Mouse (Mus musculus): Measurements from ENCODE around the gene Art3. TPM values are rescaled to one million over a fixed set of nuclear protein-coding genes. Genes with fewer than 3 reads are reported as not detected.
A peak's percentile ranks its signal among the peaks of the same experiment; 100 is the strongest.

Gene Art3
- polyA plus RNA-seq, 1 experiment from 2014 or later = 2.3 TPM

- 58% methylated on average over 6 of the region's 6 CpGs for WGBS
- H3K4me2 ChIP-seq = no peak overlapping the region
- H3K27me3 ChIP-seq = peaks cover 17% of the 10 kb centered on the region
- no peaks in the 10 kb centered on the region for H3K4me1 ChIP-seq
- H3K27ac ChIP-seq = no peak overlapping the region
- no peaks in the 10 kb centered on the region for H3K9me3 ChIP-seq (replicated peaks)
- no peak overlapping the region for H3K9ac ChIP-seq
- no peak for ATAC-seq
- no peak overlapping the region for H3K4me3 ChIP-seq
- no peaks in the 10 kb centered on the region for H3K36me3 ChIP-seq (ENCODE audit: poor library complexity, severe bottlenecking)
Observed at GRCm38 (mm10) chr5:92386643-92387042, 55.0 kb downstream of the Art3 start.

GRCm38 (mm10) chr5:92387433-92387832 is 55.8 kb downstream of the Art3 start:
- Histone ChIP-seq H3K27me3 (peaks cover 25% of the 10 kb centered on the region), H3K27ac (no peak overlapping the region), H3K4me1 (no peaks in the 10 kb centered on the region), H3K9me3 (replicated peaks) (no peaks in the 10 kb centered on the region), H3K4me3 (no peak overlapping the region), H3K9ac (no peak overlapping the region), H3K36me3 (ENCODE audit: poor library complexity, severe bottlenecking) (no peaks in the 10 kb centered on the region), H3K4me2 (no peak overlapping the region)
- ATAC-seq = no peak
- WGBS = 80% methylated on average over 11 of the region's 11 CpGs

GRCm38 (mm10) chr5:92389977-92390376 is 58.4 kb downstream of the Art3 start:
- no peak for ATAC-seq
- peaks cover 42% of the 10 kb centered on the region for H3K27me3 ChIP-seq
- H3K4me1 ChIP-seq = no peaks in the 10 kb centered on the region
- H3K4me3 ChIP-seq = no peak overlapping the region
- no peaks in the 10 kb centered on the region for H3K36me3 ChIP-seq (ENCODE audit: poor library complexity, severe bottlenecking)
- no peak overlapping the region for H3K27ac ChIP-seq
- H3K4me2 ChIP-seq = no peak overlapping the region
- H3K9me3 ChIP-seq (replicated peaks) = no peaks in the 10 kb centered on the region
- WGBS = 65% methylated on average over 2 of the region's 2 CpGs
- no peak overlapping the region for H3K9ac ChIP-seq

GRCm38 (mm10) chr5:92390615-92391014 is 59.0 kb downstream of the Art3 start:
- H3K36me3 ChIP-seq (ENCODE audit: poor library complexity, severe bottlenecking) = no peaks in the 10 kb centered on the region
- peaks cover 42% of the 10 kb centered on the region for H3K27me3 ChIP-seq
- H3K27ac ChIP-seq = no peak overlapping the region
- 79% methylated on average over 8 of the region's 8 CpGs for WGBS
- no peak overlapping the region for H3K4me2 ChIP-seq
- H3K4me1 ChIP-seq = no peaks in the 10 kb centered on the region
- ATAC-seq = no peak
- H3K9me3 ChIP-seq (replicated peaks) = no peaks in the 10 kb centered on the region
- H3K4me3 ChIP-seq = no peak overlapping the region
- no peak overlapping the region for H3K9ac ChIP-seq

GRCm38 (mm10) chr5:92392542-92392941 is 60.9 kb downstream of the Art3 start:
- no peak for ATAC-seq
- H3K4me2 ChIP-seq = peak overlapping the region; percentile 41
- H3K4me1 ChIP-seq = no peaks in the 10 kb centered on the region
- peak overlapping the region; percentile 13 for H3K4me3 ChIP-seq
- no peaks in the 10 kb centered on the region for H3K36me3 ChIP-seq (ENCODE audit: poor library complexity, severe bottlenecking)
- no peak overlapping the region for H3K9ac ChIP-seq
- H3K9me3 ChIP-seq (replicated peaks) = no peaks in the 10 kb centered on the region
- H3K27ac ChIP-seq = no peak overlapping the region
- 53% methylated on average over 18 of the region's 18 CpGs for WGBS
- H3K27me3 ChIP-seq = peaks cover 42% of the 10 kb centered on the region

- H3K4me2 ChIP-seq = no peak overlapping the region
- H3K36me3 ChIP-seq (ENCODE audit: poor library complexity, severe bottlenecking) = no peaks in the 10 kb centered on the region
- H3K4me3 ChIP-seq = no peak overlapping the region
- H3K9ac ChIP-seq = no peak overlapping the region
- no peaks in the 10 kb centered on the region for H3K4me1 ChIP-seq
- no peak for ATAC-seq
- H3K9me3 ChIP-seq (replicated peaks) = no peaks in the 10 kb centered on the region
- H3K27ac ChIP-seq = no peak overlapping the region
- H3K27me3 ChIP-seq = peaks cover 42% of the 10 kb centered on the region
- 58% methylated on average over 10 of the region's 10 CpGs for WGBS
Observed at GRCm38 (mm10) chr5:92393863-92394262, 62.2 kb downstream of the Art3 start.

- no peaks in the 10 kb centered on the region for H3K9me3 ChIP-seq (replicated peaks)
- no peaks in the 10 kb centered on the region for H3K36me3 ChIP-seq (ENCODE audit: poor library complexity, severe bottlenecking)
- WGBS = 84% methylated on average over 3 of the region's 3 CpGs
- no peaks in the 10 kb centered on the region for H3K4me1 ChIP-seq
- H3K4me2 ChIP-seq = no peak overlapping the region
- H3K9ac ChIP-seq = no peak overlapping the region
- H3K27me3 ChIP-seq = peaks cover 34% of the 10 kb centered on the region
- no peak overlapping the region for H3K27ac ChIP-seq
- no peak for ATAC-seq
- no peak overlapping the region for H3K4me3 ChIP-seq
Observed at GRCm38 (mm10) chr5:92395764-92396163, 64.1 kb downstream of the Art3 start.

GRCm38 (mm10) chr5:92396476-92396875 is 64.8 kb downstream of the Art3 start:
- H3K27me3 ChIP-seq = peaks cover 27% of the 10 kb centered on the region
- 94% methylated on average over 6 of the region's 6 CpGs for WGBS
- no peak overlapping the region for H3K27ac ChIP-seq
- no peak overlapping the region for H3K4me3 ChIP-seq
- H3K9ac ChIP-seq = no peak overlapping the region
- ATAC-seq = no peak
- no peaks in the 10 kb centered on the region for H3K9me3 ChIP-seq (replicated peaks)
- H3K4me1 ChIP-seq = no peaks in the 10 kb centered on the region
- H3K4me2 ChIP-seq = no peak overlapping the region
- no peaks in the 10 kb centered on the region for H3K36me3 ChIP-seq (ENCODE audit: poor library complexity, severe bottlenecking)

GRCm38 (mm10) chr5:92398153-92398552 is 66.5 kb downstream of the Art3 start:
- H3K4me2 ChIP-seq = no peak overlapping the region
- H3K27me3 ChIP-seq = peaks cover 10% of the 10 kb centered on the region; the same call in 1 of the 2 replicates
- no peak overlapping the region for H3K4me3 ChIP-seq
- H3K27ac ChIP-seq = no peak overlapping the region
- H3K36me3 ChIP-seq (ENCODE audit: poor library complexity, severe bottlenecking) = no peaks in the 10 kb centered on the region
- H3K9me3 ChIP-seq (replicated peaks) = no peaks in the 10 kb centered on the region
- no peak overlapping the region for H3K9ac ChIP-seq
- no peaks in the 10 kb centered on the region for H3K4me1 ChIP-seq
- 26% methylated on average over 5 of the region's 5 CpGs for WGBS
- ATAC-seq = peak; percentile 88

- Histone ChIP-seq H3K27me3 (no peaks in the 10 kb centered on the region), H3K27ac (no peak overlapping the region), H3K4me1 (peaks cover 9% of the 10 kb centered on the region; the same call in 1 of the 2 replicates), H3K36me3 (ENCODE audit: poor library complexity, severe bottlenecking) (no peaks in the 10 kb centered on the region), H3K4me3 (no peak overlapping the region), H3K4me2 (no peak overlapping the region), H3K9me3 (replicated peaks) (no peaks in the 10 kb centered on the region), H3K9ac (no peak overlapping the region)
- WGBS = 84% methylated on average over 9 of the region's 9 CpGs
- no peak for ATAC-seq
Observed at GRCm38 (mm10) chr5:92402816-92403215, 71.2 kb downstream of the Art3 start.

GRCm38 (mm10) chr5:92403562-92404399 is 72.2 kb downstream of the Art3 start:
- WGBS = 46% methylated on average over 10 of the region's 10 CpGs
- H3K27me3 ChIP-seq = no peaks in the 10 kb centered on the region
- H3K36me3 ChIP-seq (ENCODE audit: poor library complexity, severe bottlenecking) = no peaks in the 10 kb centered on the region
- ATAC-seq = peak; percentile 70
- H3K9ac ChIP-seq = no peak overlapping the region
- H3K4me1 ChIP-seq = peaks cover 9% of the 10 kb centered on the region; the same call in 1 of the 2 replicates
- H3K9me3 ChIP-seq (replicated peaks) = no peaks in the 10 kb centered on the region
- no peak overlapping the region for H3K4me3 ChIP-seq
- H3K27ac ChIP-seq = no peak overlapping the region; the same call in 1 of the 2 replicates
- H3K4me2 ChIP-seq = no peak overlapping the region; the same call in 1 of the 2 replicates

GRCm38 (mm10) chr5:92404400-92404678 is 72.7 kb downstream of the Art3 start:
- H3K4me2 ChIP-seq = no peak overlapping the region; the same call in 1 of the 2 replicates
- peaks cover 9% of the 10 kb centered on the region; the same call in 1 of the 2 replicates for H3K4me1 ChIP-seq
- no peak overlapping the region for H3K27ac ChIP-seq
- no peak overlapping the region for H3K9ac ChIP-seq
- ATAC-seq = no peak
- no peaks in the 10 kb centered on the region for H3K27me3 ChIP-seq
- no peaks in the 10 kb centered on the region for H3K9me3 ChIP-seq (replicated peaks)
- H3K4me3 ChIP-seq = no peak overlapping the region
- WGBS = 26% methylated on average over 2 of the region's 2 CpGs
- H3K36me3 ChIP-seq (ENCODE audit: poor library complexity, severe bottlenecking) = no peaks in the 10 kb centered on the region

All from forebrain, embryonic 13.5 days (tissue).